Mouse (Mus musculus): ENCODE results near the gene Pld4.

Pld4 gene

DNA sequence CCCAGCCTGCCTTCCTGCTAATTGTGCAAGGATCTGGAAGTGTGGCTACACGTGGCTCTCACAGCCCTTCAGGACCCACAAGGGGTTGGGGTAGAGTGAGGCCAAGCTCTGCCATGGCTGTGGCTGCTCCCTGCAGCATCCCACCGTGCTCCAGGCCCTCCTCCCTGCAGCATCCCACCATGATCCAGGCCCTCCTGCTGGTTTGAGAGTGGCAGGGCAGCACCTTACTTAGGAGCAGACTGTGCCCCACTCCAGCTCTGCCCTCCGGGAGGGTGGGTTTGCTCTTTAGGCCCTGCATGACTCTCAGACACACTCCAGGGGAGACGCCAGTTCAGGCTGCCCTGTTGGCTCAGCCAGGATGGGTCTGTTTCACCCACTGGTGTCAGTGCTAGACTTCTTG lies 9.9 kb downstream of the Pld4 start:
- CTCF ChIA-PET: interaction anchor here in 2 of 4 experiments (0.6 to 1.4 kb wide), 2 partner anchors 23 to 26 kb away, joined by 5 to 6 read pairs; no protein-coding TSS in a partner anchor
- POLR2A ChIA-PET: interaction anchor here in 3 of 4 experiments (1.1 to 1.9 kb wide), 3 partner anchors 10 to 27 kb away, joined by 3 to 8 read pairs (median 3); partner anchors contain the start of gene Pld4 (in 1 of the 3)

- POLR2A ChIA-PET: interaction anchor here in 2 of 4 experiments (1.0 to 2.4 kb wide), 2 partner anchors 22 to 25 kb away, joined by 5 to 8 read pairs; no protein-coding TSS in a partner anchor
- CTCF ChIA-PET: interaction anchor here in 1 of 4 experiments (0.9 kb wide), 1 partner anchor 26 kb away, joined by 4 read pairs; no protein-coding TSS in a partner anchor
Measured at GRCm38 (mm10) chr12:112772306-112772705, 11.9 kb downstream of the Pld4 start.

GRCm38 (mm10) chr12:112773366-112773765 lies 12.9 kb downstream of the Pld4 start:
- ChIA-PET POLR2A (interaction anchor here in 2 of 4 experiments (1.0 to 2.4 kb wide), 4 partner anchors 18 to 231 kb away, joined by 3 to 8 read pairs (median 4); no protein-coding TSS in a partner anchor), CTCF (interaction anchor here in 1 of 4 experiments (1.3 kb wide), 1 partner anchor 66 kb away, joined by 3 read pairs; no protein-coding TSS in a partner anchor)

- CTCF ChIA-PET: interaction anchor here in 1 of 4 experiments (0.9 to 1.3 kb wide), 3 partner anchors 27 to 67 kb away, joined by 3 read pairs; no protein-coding TSS in a partner anchor
- POLR2A ChIA-PET: interaction anchor here in 2 of 4 experiments (1.0 to 2.4 kb wide), 6 partner anchors 9 to 231 kb away, joined by 3 to 8 read pairs (median 3); no protein-coding TSS in a partner anchor
Measured at GRCm38 (mm10) chr12:112774026-112774425, 13.6 kb downstream of the Pld4 start.

- ChIA-PET POLR2A (interaction anchor here in 2 of 4 experiments (1.0 to 2.4 kb wide), 4 partner anchors 9 to 24 kb away, joined by 3 to 8 read pairs (median 4); no protein-coding TSS in a partner anchor), CTCF (interaction anchor here in 1 of 4 experiments (0.9 to 1.3 kb wide), 3 partner anchors 27 to 67 kb away, joined by 3 read pairs; no protein-coding TSS in a partner anchor)
Measured at GRCm38 (mm10) chr12:112774481-112774880, 14.0 kb downstream of the Pld4 start.

DNA sequence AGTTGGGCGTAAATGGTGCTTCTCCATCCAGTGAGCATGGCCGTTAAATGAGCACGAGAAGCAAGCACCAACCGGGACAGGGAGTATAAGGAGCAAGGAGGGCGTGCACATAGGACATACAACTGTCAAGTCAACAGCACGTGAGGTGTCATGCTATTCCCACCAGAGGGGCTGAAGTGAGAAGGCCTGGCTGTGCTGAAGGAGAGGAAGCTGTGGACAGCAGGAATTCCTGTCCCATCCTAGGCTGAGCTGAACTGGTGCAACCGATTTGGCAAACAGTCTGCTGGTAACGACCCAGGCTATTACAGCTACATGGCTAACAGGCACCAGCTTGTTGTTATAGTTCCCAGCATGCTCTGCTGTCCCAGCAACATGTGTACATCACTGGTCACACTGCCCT lies 30.6 kb downstream of the Pld4 start:
- CTCF ChIA-PET: interaction anchor here in 3 of 4 experiments (0.6 to 1.7 kb wide), 5 partner anchors 9 to 67 kb away, joined by 3 to 5 read pairs (median 4); no protein-coding TSS in a partner anchor
- POLR2A ChIA-PET: interaction anchor here in 2 of 4 experiments (1.1 to 31.6 kb wide), 7 partner anchors 14 to 70 kb away, joined by 3 to 488 read pairs (median 3); partner anchors contain the start of genes Cdca4 (in 1 of the 2), Cep170b (in 1 of the 2) and Clba1 (in 1 of the 2)

GRCm38 (mm10) chr12:112793601-112794355 lies 33.3 kb downstream of the Pld4 start:
- ChIA-PET POLR2A (interaction anchor here in 3 of 4 experiments (0.7 to 31.6 kb wide), 53 partner anchors 8 to 855 kb away, joined by 3 to 488 read pairs (median 4); partner anchors contain the start of genes Ahnak2 (in 2 of the 3), Brf1 (in 2 of the 3), Cdca4 (in 2 of the 3) and Cep170b (in 2 of the 3)), CTCF (interaction anchor here in 3 of 4 experiments (0.7 to 1.9 kb wide), 15 partner anchors 34 to 241 kb away, joined by 3 to 5 read pairs (median 4); partner anchors contain the start of genes Akt1 (in 1 of the 3), Cdca4 (in 1 of the 3) and Pld4 (in 1 of the 3))

- POLR2A ChIA-PET: interaction anchor here in 3 of 4 experiments (0.5 to 31.6 kb wide), 59 partner anchors 8 to 1118 kb away, joined by 3 to 488 read pairs (median 4); partner anchors contain the start of genes Ahnak2 (in 2 of the 3), Brf1 (in 2 of the 3), Cdca4 (in 2 of the 3) and Cep170b (in 2 of the 3)
- CTCF ChIA-PET: interaction anchor here in 3 of 4 experiments (0.6 to 1.9 kb wide), 15 partner anchors 34 to 242 kb away, joined by 3 to 5 read pairs (median 4); partner anchors contain the start of genes Akt1 (in 1 of the 3), Cdca4 (in 1 of the 3) and Pld4 (in 1 of the 3)
Measured at GRCm38 (mm10) chr12:112794356-112794816, 33.9 kb downstream of the Pld4 start.

GRCm38 (mm10) chr12:112794998-112795397 lies 34.5 kb downstream of the Pld4 start:
- ChIA-PET POLR2A (interaction anchor here in 3 of 4 experiments (0.6 to 31.6 kb wide), 34 partner anchors 7 to 1118 kb away, joined by 3 to 488 read pairs (median 4); partner anchors contain the start of genes Ahnak2 (in 2 of the 3), Cdca4 (in 2 of the 3), Clba1 (in 2 of the 3) and Pld4 (in 2 of the 3)), CTCF (interaction anchor here in 3 of 4 experiments (0.6 to 1.9 kb wide), 7 partner anchors 34 to 196 kb away, joined by 3 to 5 read pairs (median 4); partner anchors contain the start of gene Cdca4 (in 1 of the 3))

GRCm38 (mm10) chr12:112795466-112796104 lies 35.1 kb downstream of the Pld4 start:
- POLR2A ChIA-PET: interaction anchor here (0.6 to 31.6 kb wide), 24 partner anchors 7 to 345 kb away, joined by 3 to 488 read pairs (median 4); partner anchors contain the start of genes Clba1 (in 3 of the 4), Cdca4 (in 2 of the 4), Pld4 (in 2 of the 4) and Ahnak2 (in 1 of the 4)
- CTCF ChIA-PET: interaction anchor here in 3 of 4 experiments (0.6 to 1.9 kb wide), 11 partner anchors 8 to 286 kb away, joined by 3 to 5 read pairs (median 4); no protein-coding TSS in a partner anchor

- ChIA-PET CTCF (interaction anchor here (0.5 to 2.8 kb wide), 27 partner anchors 11 to 962 kb away, joined by 3 to 18 read pairs (median 4); partner anchors contain the start of genes Clba1 (in 2 of the 4), Adssl1 (in 1 of the 4) and Zbtb42 (in 1 of the 4)), POLR2A (interaction anchor here (0.6 to 31.6 kb wide), 33 partner anchors 9 to 371 kb away, joined by 3 to 488 read pairs (median 5); partner anchors contain the start of genes Cdca4 (in 3 of the 4), Clba1 (in 3 of the 4), Brf1 (in 1 of the 4) and Cep170b (in 1 of the 4))
Measured at GRCm38 (mm10) chr12:112796551-112797510, 36.4 kb downstream of the Pld4 start.

- ChIA-PET CTCF (interaction anchor here (0.5 to 2.8 kb wide), 23 partner anchors 10 to 488 kb away, joined by 3 to 18 read pairs (median 4); partner anchors contain the start of gene Clba1 (in 1 of the 4)), POLR2A (interaction anchor here in 3 of 4 experiments (0.6 to 31.6 kb wide), 25 partner anchors 10 to 370 kb away, joined by 3 to 488 read pairs (median 4); partner anchors contain the start of genes Clba1 (in 3 of the 3), Cdca4 (in 2 of the 3), Brf1 (in 1 of the 3) and Cep170b (in 1 of the 3))
Measured at GRCm38 (mm10) chr12:112797672-112798331, 37.3 kb downstream of the Pld4 start.

- POLR2A ChIA-PET: interaction anchor here in 3 of 4 experiments (0.9 to 31.6 kb wide), 16 partner anchors 10 to 244 kb away, joined by 3 to 488 read pairs (median 5); partner anchors contain the start of genes Cdca4 (in 2 of the 3), Clba1 (in 2 of the 3), Brf1 (in 1 of the 3) and Cep170b (in 1 of the 3)
- CTCF ChIA-PET: interaction anchor here (0.5 to 2.8 kb wide), 13 partner anchors 10 to 390 kb away, joined by 3 to 18 read pairs (median 5); partner anchors contain the start of gene Clba1 (in 1 of the 4)
Measured at GRCm38 (mm10) chr12:112798332-112798681, 37.9 kb downstream of the Pld4 start.

DNA sequence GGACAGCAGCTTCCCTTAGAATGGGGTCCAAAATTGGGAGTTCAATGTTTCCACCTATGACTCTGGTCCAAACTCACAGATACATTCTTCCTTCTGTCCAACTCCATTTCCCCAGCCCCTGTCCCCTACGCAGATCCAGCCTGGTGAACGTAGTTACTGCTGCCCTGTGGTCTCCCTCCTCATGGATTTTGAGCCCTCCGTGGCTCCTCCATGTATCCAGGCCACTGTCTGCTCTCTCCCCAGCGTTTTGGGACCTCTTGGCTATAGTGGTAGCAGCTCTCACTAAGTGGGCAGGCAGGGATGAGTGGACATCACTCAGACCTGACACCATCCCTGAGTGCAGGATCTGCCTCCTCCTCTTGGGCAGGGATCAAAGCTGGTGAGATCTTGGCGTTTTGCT lies 38.3 kb downstream of the Pld4 start:
- ChIA-PET POLR2A (interaction anchor here in 3 of 4 experiments (0.6 to 31.6 kb wide), 13 partner anchors 9 to 202 kb away, joined by 3 to 488 read pairs (median 5); partner anchors contain the start of genes Cdca4 (in 2 of the 3), Clba1 (in 2 of the 3), Brf1 (in 1 of the 3) and Cep170b (in 1 of the 3)), CTCF (interaction anchor here (0.6 to 2.8 kb wide), 8 partner anchors 9 to 274 kb away, joined by 3 to 18 read pairs (median 4); partner anchors contain the start of gene Clba1 (in 1 of the 4))

Measured in embryonic stem cell, embryonic (primary cell).